Mouse (Mus musculus): ENCODE data around the gene Amotl1. TPM values are rescaled to one million over a fixed set of nuclear protein-coding genes. Genes with fewer than 3 reads are reported as not detected.
"Not testable (repeated sequence)": the region's sequence is repeated elsewhere in the genome, so short reads cannot be mapped to it uniquely, and the experiment has no call there.

Amotl1 gene
- total RNA-seq, 2 experiments from 2014 or later: not detected

DNA sequence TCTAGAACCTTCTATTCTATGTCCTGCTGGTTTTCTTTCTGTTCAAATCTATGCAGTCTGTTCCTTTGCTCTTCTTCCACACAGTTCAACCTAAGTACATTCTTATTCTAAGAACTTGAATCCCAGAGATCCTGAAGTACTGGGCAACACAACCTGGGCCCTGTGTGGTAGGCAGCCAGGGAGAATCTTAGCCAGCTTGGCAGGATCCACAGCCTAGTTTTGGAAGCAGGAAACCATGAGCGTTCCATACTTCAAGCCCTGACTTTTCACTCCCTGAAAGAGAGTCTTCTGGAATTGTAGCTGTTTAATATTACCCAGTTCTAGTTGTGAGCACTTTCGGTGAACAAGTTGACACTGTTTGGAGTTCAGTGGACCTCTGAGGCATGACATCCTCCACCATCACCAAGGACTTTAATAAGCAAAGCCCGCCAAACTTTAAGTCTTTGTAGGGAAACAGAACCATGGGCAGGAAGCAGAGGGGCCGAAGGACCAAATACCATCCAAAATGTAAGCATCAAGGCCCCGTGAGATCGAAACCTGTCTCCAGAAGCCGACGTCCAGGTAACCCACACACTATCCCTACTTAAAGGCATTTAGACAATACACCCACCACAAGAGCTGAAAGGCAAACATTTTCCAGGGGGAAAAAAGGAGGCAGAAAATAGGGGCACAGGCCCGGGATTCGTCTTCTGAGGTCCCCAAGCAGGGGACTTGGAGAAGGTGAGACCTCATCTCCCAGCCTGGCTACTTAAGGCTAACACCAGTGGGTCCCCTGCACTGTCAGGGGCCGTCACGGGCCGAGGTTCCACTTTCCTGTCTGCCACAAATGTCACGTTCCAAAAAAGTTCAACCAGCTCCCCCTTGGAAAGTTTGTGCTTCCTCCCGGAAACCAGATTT lies 31.3 kb downstream of the Amotl1 start:
- ATAC-seq (replicated peaks; ENCODE audit: low FRiP score, low TSS enrichment, poor library complexity, severe bottlenecking): no peak

DNA sequence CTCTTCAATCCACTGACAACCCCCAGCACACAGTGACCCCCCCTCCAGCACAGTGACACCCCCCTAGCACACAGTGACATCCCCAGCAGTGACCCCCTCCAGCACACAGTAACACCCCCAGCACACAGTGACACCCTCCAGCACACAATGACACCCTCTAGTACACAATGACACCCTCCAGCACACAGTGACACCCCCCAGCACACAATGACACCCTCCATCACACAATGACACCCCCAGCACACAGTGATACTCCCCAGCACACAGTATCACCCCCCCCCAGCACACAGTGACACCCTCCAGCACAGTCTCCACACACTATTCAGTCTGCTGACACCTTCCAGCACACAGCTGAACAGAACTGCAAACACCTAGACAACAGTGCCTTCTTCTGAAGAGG lies 32.3 kb downstream of the Amotl1 start:
- ATAC-seq (replicated peaks; ENCODE audit: low FRiP score, low TSS enrichment, poor library complexity, severe bottlenecking): no peak

DNA sequence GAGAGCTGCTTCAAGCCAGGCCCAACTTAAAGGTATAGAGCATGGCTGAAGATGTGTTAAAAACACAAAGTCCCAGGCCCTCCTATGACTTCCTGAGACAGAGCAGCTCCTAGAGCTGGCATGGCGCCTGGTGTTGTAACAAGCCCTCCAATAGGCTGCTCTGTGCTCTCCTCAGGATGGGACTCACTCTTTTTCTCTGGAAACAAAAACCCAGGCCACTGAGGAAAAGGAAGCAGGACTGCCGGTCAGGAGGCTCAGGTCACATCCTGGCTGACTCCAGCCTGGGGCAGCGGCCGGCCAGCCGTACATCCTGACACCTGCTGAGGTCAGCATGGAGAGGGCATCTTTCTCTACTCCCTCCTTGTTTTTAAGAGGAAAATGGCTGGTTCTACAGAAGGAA lies 36.3 kb downstream of the Amotl1 start:
- no peak for ATAC-seq (replicated peaks; ENCODE audit: low FRiP score, low TSS enrichment, poor library complexity, severe bottlenecking)

DNA sequence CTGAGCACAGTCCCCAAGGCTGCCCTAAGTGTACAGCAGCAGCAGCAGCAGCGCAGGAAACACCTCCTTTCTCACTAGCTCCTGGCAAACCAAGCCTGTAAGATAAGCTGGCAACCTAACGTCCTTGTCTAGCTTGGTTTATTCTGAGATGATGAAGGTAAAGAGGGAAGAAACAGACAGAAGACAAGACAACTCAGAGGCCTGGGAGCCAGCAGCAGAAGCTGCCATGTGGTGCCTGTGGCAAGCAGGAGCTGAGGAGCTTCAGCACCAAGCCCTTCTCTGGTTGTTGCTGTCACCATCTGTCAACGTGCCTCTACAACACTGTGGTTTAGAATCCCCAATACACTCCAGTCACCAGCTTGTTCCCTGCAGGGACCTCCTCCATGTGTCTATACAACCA lies 37.4 kb downstream of the Amotl1 start:
- ATAC-seq (replicated peaks; ENCODE audit: low FRiP score, low TSS enrichment, poor library complexity, severe bottlenecking): no peak

DNA sequence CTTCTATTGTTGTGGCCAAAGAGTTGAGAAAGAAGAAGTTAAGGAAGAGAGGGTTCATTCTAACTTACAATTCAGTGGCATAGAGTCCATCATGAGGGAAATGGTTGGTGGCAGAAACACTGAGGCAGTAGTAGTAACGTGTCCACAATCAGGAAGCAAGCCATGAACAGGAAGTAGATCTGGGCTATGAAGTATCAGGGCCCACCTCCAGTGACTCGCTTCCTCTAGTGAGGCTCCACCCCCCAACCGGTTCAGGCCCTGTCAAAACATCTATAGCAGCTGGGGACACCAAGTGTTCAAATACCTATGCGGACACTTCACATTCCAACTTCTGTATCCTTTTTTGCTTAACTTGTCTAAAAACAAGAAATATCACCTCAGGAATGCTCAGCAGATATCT lies 38.9 kb downstream of the Amotl1 start:
- no peak for ATAC-seq (replicated peaks; ENCODE audit: low FRiP score, low TSS enrichment, poor library complexity, severe bottlenecking)

DNA sequence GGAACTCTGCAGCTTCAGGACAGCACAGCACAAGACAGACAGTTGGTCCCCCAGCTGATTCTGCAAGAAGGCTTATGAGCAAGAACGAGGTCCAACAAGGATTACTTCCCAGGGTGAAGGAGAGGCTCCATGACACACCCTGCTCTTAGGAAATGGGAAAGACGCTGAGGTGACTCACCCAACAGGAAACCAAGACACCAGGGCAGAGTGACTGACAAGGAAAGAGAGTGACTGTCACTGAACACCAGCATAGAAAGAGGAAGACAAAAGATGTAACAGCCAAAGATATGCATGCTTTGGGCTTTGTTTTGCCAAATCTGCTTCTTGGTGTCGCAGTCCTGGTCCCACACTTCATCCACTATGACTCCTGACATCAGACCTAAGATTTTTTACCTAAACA lies 40.5 kb downstream of the Amotl1 start:
- ATAC-seq (replicated peaks; ENCODE audit: low FRiP score, low TSS enrichment, poor library complexity, severe bottlenecking): no peak

DNA sequence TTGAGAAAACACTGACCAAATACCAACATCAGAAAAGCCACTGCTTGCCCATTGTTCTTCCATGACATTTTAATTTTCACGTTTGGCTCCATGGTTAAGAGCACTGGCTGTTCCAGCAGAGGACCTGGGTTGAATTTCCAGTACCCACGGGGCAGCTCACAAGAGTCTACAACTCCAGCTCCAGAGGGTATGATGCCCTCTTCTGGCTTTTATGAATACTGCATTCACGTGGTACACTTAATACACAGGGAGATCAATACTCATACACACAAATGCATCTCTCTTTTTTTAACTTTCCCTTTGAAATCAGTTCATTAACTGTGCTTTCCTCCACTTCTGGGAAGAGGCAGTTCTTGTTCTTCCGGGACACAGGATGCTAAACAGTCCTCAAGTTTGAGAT lies 41.4 kb downstream of the Amotl1 start:
- ATAC-seq (replicated peaks; ENCODE audit: low FRiP score, low TSS enrichment, poor library complexity, severe bottlenecking): no peak

DNA sequence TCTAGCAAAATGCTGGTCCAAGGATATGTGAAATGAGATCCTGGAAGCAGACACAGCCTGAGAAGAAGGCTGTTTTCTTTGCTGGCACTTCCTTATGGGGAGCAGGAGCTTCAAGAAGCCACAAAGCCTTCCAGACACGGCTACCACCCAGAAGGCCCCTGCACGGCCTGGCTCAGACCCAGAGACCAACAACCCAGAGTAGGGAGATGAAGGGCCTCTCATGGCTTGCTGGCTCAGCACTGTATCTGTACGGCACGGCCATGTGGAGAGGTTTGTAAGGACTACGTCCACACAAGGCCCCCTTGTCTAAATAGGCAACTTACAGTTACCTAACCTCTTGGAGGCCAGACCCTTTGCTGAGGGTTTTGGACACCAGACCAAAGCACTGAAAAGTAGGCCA lies 45.1 kb downstream of the Amotl1 start:
- no peak for ATAC-seq (replicated peaks; ENCODE audit: low FRiP score, low TSS enrichment, poor library complexity, severe bottlenecking)

DNA sequence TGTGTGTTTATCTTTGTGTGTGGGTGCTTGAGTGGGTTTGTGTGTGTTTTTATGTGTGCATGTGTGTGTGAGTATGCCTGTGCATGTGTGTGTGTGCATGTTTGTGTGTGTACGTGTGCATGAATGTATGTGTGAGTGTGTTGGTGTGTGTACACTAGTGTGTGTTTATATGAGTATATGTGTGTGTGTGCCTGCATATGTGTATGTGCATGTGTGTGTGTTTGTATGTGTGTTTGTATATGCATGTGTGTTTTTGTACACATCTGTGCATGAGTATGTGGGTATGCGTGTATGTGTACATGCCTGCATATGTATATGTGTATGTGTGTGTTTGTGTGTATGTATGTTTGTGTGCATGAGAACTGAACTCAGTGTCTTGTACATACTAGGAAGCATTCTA lies 46.7 kb downstream of the Amotl1 start:
- ATAC-seq (replicated peaks; ENCODE audit: low FRiP score, low TSS enrichment, poor library complexity, severe bottlenecking): no peak

DNA sequence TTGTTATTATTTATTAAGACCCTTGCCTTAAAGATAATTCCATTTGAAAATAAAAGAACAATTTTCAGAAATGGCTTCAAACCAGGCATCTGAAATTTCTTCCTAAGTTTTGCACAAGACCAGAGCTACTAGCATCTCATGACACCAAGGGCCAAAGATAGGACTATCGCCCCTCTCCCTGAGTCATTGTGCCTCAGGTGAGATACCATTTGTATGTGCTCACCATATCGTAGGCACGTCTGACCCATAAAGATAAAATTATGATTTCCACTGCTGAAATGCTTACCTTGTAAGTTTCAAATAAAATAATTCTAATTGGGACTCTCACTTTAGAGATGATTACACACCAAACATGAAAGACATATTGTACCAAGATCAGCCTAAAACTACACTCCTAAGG lies 47.4 kb downstream of the Amotl1 start:
- ATAC-seq (replicated peaks; ENCODE audit: low FRiP score, low TSS enrichment, poor library complexity, severe bottlenecking): no peak

DNA sequence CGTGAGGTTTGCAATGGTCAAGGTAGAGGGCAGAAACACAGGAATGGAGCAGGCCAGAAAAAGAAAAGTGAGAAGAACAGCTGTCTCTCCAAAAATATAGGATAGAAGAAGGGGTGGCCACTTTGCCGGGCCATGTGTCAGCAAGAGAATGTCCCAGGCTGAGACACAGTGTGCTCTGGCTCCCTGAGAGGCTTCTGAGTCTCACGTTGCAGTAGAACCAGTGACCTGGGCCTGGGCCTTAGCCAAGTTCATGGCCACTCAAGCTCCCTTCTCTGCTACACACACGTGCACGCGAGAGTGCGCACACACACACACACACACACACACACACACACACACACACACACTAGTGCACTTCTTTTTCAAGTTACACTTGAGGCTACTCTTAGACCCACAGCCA lies 48.0 kb downstream of the Amotl1 start:
- ATAC-seq (replicated peaks; ENCODE audit: low FRiP score, low TSS enrichment, poor library complexity, severe bottlenecking): no peak

DNA sequence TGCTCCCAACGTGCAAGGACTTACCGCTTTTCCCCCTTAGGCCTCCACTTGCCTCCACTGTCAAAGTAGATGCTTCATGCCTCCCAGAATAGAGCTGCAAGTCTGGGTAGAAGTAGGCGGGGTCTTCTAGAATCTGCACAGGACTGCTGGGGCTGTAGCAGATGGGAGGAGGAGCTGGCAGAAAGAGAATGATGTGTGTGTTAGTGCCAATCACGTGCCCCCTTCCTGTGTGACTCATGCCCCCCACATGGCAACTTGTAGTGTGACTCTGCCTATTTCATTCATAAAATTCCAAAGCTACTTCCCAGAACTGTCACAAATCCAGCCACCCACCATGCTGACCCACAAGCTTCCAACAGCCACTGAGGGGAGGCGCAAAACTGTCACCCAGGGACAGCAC lies 48.4 kb downstream of the Amotl1 start:
- no peak for ATAC-seq (replicated peaks; ENCODE audit: low FRiP score, low TSS enrichment, poor library complexity, severe bottlenecking)

DNA sequence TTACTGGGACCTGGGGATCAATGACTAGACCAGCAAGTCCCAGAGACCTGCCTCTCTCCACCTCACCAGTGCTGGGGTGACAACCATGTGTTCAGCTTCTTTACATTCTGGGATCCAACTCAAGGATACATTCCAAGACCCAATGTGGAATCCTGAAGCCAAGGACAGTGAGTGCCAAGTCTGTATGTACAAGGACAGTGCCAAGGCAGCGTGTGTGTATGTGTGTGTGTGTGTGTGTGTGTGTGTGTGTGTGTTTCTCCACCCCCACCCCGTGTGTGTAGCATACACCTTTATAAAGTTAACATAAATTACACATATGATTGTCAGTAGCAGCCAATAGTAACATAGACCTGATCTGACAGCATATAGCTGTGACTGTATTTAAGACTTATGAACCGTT lies 49.0 kb downstream of the Amotl1 start:
- no peak for ATAC-seq (replicated peaks; ENCODE audit: low FRiP score, low TSS enrichment, poor library complexity, severe bottlenecking)

DNA sequence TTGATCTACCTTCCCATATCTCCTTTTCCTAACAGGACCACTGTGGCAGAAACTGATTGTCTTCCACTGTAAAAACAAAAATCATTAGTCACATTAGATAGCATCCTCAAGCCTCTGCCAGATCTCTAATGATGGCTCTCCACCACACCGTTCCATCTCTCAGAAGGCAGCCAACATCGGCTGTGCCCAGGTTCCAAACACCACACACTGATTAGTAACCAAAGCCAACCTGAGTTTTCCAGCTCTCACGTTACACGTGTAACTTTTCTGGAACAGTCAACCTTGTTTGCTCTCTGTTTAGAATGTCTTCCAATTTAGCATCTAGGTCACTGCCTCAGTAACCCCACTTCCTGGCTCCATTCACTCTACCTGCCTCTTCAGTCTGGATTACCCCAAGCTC lies 51.0 kb downstream of the Amotl1 start:
- no peak for ATAC-seq (replicated peaks; ENCODE audit: low FRiP score, low TSS enrichment, poor library complexity, severe bottlenecking)

DNA sequence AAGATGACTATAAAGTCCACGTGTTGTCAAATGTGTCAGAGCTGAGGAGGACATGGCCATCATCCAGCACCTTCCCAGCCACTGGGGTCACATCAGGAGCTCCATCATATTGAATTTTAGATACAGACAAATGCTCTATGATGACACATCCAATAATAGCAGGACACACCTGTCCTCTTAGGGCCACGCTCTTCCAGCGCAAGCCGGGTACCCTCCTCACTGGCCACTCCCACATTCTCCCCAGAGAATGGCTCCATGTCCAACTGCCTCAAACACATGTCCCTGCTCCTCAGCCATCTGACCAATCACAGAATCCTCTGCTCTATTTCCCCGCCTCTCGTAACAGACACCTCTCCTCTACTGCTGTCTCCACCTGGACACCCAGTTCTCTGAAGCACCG lies 54.2 kb downstream of the Amotl1 start:
- ATAC-seq (replicated peaks; ENCODE audit: low FRiP score, low TSS enrichment, poor library complexity, severe bottlenecking): no peak

DNA sequence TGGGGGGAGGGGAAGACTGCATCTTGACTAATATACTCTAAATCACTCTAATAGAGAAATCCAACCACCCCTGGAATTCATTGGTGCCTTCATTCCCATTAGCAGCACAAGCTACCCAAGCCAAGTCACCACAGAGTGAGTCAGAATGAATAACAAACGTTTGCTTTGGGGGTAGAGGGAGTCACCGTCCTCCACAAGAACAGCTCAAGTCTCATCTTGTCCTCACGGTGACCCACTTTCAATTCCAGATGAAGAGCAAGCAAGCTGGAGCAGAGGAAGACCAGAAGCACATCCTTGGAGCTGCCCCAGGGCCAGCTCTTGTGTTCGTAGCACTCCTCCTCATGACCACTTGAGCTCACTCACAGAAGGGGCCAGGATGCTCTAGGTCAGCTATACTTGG lies 56.2 kb downstream of the Amotl1 start:
- no peak for ATAC-seq (replicated peaks; ENCODE audit: low FRiP score, low TSS enrichment, poor library complexity, severe bottlenecking)

DNA sequence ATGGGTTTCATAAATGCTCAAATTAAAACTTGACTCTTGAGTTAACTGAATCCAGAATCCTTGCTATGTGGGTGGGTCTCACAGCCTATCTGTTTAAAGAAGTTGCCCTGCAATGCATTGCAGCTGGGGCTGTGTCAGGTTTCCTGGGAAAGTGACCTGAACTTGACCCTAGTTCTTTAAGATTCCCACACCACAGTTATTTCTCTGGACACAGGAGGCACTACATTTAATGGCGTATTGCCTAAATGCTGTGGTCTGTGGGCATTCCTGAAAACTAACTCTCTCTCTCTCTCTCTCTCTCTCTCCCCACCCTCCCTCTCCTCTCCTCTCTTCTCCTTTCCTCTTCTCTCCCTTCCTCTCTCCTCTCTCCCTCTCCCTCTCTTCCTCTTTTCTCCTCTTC lies 59.2 kb downstream of the Amotl1 start:
- ATAC-seq (replicated peaks; ENCODE audit: low FRiP score, low TSS enrichment, poor library complexity, severe bottlenecking): no peak

DNA sequence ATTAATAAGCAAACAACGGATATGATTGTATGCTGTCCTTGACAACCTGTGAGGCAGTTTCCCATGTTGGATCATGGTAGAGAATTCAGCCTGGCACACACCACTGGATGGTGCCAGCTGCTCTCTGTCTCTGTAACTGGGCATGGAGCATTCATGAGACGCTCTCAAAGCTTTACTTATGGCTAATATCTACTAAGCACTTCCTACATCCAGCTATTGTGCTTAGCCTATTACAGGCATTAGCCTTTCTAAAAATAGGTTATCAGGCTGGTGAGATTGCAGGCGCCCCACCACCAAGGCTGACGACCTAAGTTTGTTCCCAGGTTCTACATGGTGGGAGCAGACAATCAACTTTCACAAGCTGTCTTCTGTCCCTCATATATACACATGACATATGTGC lies 65.9 kb downstream of the Amotl1 start:
- ATAC-seq (replicated peaks; ENCODE audit: low FRiP score, low TSS enrichment, poor library complexity, severe bottlenecking): no peak

DNA sequence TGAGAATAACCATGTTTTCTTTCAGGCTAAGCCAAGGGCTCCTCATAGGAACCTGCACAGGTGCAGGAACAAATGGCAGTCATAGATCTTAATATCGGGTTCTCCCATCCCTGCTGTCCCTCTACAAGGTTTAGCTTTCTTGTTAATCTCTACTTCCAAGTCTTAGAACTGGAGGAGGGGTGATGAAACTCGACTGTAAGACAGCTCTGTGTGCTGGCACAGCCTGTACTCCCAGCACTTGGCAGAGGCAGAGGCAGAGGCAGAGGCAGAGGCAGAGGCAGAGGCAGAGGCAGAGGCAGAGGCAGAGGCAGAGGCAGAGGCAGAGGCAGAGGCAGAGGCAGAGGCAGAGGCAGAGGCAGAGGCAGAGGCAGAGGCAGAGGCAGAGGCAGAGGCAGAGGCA lies 68.5 kb downstream of the Amotl1 start:
- ATAC-seq (replicated peaks; ENCODE audit: low FRiP score, low TSS enrichment, poor library complexity, severe bottlenecking): not testable (repeated sequence)

DNA sequence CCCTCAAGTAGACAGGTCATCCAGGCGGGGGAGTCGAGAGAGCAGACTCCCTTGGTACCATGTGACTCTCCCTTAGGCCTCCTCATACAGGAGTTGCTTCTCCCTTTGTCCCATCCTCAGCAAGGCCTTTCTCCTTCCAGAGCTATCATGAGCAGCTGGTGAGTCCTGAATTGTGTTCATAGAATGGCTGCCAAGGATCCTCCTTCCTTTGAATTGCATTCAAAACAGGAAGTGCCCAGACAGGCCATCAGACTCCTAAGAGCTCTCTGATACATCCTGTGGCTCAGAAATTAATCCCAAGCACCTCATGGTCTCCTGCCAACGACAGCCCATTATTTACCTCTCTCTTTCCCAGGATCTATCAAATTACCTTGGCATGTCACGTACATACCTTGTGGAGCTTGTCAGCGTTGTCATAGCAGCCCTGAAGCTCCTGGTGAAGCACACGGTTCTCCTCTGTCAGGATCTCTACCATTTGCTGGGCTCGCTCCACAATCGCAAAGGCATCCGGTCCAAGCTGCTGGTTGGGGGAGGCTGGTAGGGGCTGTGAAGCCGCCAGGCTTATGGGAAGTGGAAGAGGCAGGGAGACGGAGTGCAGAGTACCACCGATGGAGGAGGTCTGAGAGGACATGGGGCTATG lies 70.0 kb downstream of the Amotl1 start:
- ATAC-seq (replicated peaks; ENCODE audit: low FRiP score, low TSS enrichment, poor library complexity, severe bottlenecking): no peak
